Mouse (Mus musculus): ENCODE data around the gene Fam43a. TPM values are rescaled to one million over a fixed set of nuclear protein-coding genes. Genes with fewer than 3 reads are reported as not detected.

Fam43a gene
- polyA plus RNA-seq, 1 experiment from 2014 or later = 17.5 TPM

GRCm38 (mm10) chr16:30638586-30638985, 39.1 kb downstream of the Fam43a start:
- no peaks in the 10 kb centered on the region for H3K36me3 ChIP-seq
- no peaks in the 10 kb centered on the region for H3K27me3 ChIP-seq
- H3K4me2 ChIP-seq = no peak overlapping the region
- H3K4me1 ChIP-seq (replicated peaks) = no peaks in the 10 kb centered on the region
- H3K4me3 ChIP-seq = no peak overlapping the region
- no peak overlapping the region for H3K9ac ChIP-seq
- H3K9me3 ChIP-seq (replicated peaks) = no peaks in the 10 kb centered on the region
- no peak overlapping the region for H3K27ac ChIP-seq
- whole genome bisulfite sequencing = 87% methylated on average over 14 of the region's 14 CpGs
- ATAC-seq (replicated peaks; ENCODE audit: insufficient number of reproducible peaks, insufficient read depth, low FRiP score, low read depth) = no peak

GRCm38 (mm10) chr16:30640591-30640990, 41.1 kb downstream of the Fam43a start:
- no peak overlapping the region for H3K27ac ChIP-seq
- H3K9ac ChIP-seq = no peak overlapping the region
- WGBS = 80% methylated on average over 2 of the region's 2 CpGs
- H3K4me2 ChIP-seq = no peak overlapping the region
- no peak overlapping the region for H3K4me3 ChIP-seq
- H3K4me1 ChIP-seq (replicated peaks) = no peaks in the 10 kb centered on the region
- no peak for ATAC-seq (replicated peaks; ENCODE audit: insufficient number of reproducible peaks, insufficient read depth, low FRiP score, low read depth)
- H3K36me3 ChIP-seq = no peaks in the 10 kb centered on the region
- H3K9me3 ChIP-seq (replicated peaks) = no peaks in the 10 kb centered on the region
- no peaks in the 10 kb centered on the region for H3K27me3 ChIP-seq

GRCm38 (mm10) chr16:30641408-30641807, 41.9 kb downstream of the Fam43a start:
- no peaks in the 10 kb centered on the region for H3K4me1 ChIP-seq (replicated peaks)
- H3K27me3 ChIP-seq = no peaks in the 10 kb centered on the region
- no peaks in the 10 kb centered on the region for H3K36me3 ChIP-seq
- no peak overlapping the region for H3K4me2 ChIP-seq
- WGBS = 55% methylated on average over 4 of the region's 4 CpGs
- no peaks in the 10 kb centered on the region for H3K9me3 ChIP-seq (replicated peaks)
- no peak for ATAC-seq (replicated peaks; ENCODE audit: insufficient number of reproducible peaks, insufficient read depth, low FRiP score, low read depth)
- H3K9ac ChIP-seq = no peak overlapping the region
- H3K4me3 ChIP-seq = no peak overlapping the region
- H3K27ac ChIP-seq = no peak overlapping the region

GRCm38 (mm10) chr16:30642229-30642628, 42.7 kb downstream of the Fam43a start:
- no peaks in the 10 kb centered on the region for H3K4me1 ChIP-seq (replicated peaks)
- no peaks in the 10 kb centered on the region for H3K27me3 ChIP-seq
- H3K4me2 ChIP-seq = no peak overlapping the region
- H3K9ac ChIP-seq = no peak overlapping the region
- no peak overlapping the region for H3K4me3 ChIP-seq
- no peak for ATAC-seq (replicated peaks; ENCODE audit: insufficient number of reproducible peaks, insufficient read depth, low FRiP score, low read depth)
- no peaks in the 10 kb centered on the region for H3K9me3 ChIP-seq (replicated peaks)
- H3K27ac ChIP-seq = no peak overlapping the region
- H3K36me3 ChIP-seq = no peaks in the 10 kb centered on the region
- WGBS = 81% methylated on average over 3 of the region's 3 CpGs

GRCm38 (mm10) chr16:30644981-30645380, 45.5 kb downstream of the Fam43a start:
- H3K27ac ChIP-seq = no peak overlapping the region
- 95% methylated on average over 4 of the region's 4 CpGs for WGBS
- no peak overlapping the region for H3K4me2 ChIP-seq
- no peak overlapping the region for H3K9ac ChIP-seq
- no peaks in the 10 kb centered on the region for H3K9me3 ChIP-seq (replicated peaks)
- no peaks in the 10 kb centered on the region for H3K4me1 ChIP-seq (replicated peaks)
- no peaks in the 10 kb centered on the region for H3K36me3 ChIP-seq
- no peaks in the 10 kb centered on the region for H3K27me3 ChIP-seq
- H3K4me3 ChIP-seq = no peak overlapping the region
- no peak for ATAC-seq (replicated peaks; ENCODE audit: insufficient number of reproducible peaks, insufficient read depth, low FRiP score, low read depth)

GRCm38 (mm10) chr16:30645841-30646558, 46.5 kb downstream of the Fam43a start:
- 48% methylated on average over 9 of the region's 9 CpGs for WGBS
- Histone ChIP-seq H3K4me3 (no peak overlapping the region), H3K27me3 (no peaks in the 10 kb centered on the region), H3K4me1 (replicated peaks) (no peaks in the 10 kb centered on the region), H3K9me3 (replicated peaks) (no peaks in the 10 kb centered on the region), H3K9ac (no peak overlapping the region), H3K4me2 (no peak overlapping the region), H3K36me3 (no peaks in the 10 kb centered on the region), H3K27ac (no peak overlapping the region)
- no peak for ATAC-seq (replicated peaks; ENCODE audit: insufficient number of reproducible peaks, insufficient read depth, low FRiP score, low read depth)

GRCm38 (mm10) chr16:30646856-30647255, 47.3 kb downstream of the Fam43a start:
- Histone ChIP-seq H3K4me3 (no peak overlapping the region), H3K4me1 (replicated peaks) (no peaks in the 10 kb centered on the region), H3K9ac (no peak overlapping the region), H3K36me3 (no peaks in the 10 kb centered on the region), H3K9me3 (replicated peaks) (no peaks in the 10 kb centered on the region), H3K27me3 (no peaks in the 10 kb centered on the region), H3K4me2 (no peak overlapping the region), H3K27ac (no peak overlapping the region)
- WGBS = 69% methylated on average over 3 of the region's 3 CpGs
- ATAC-seq (replicated peaks; ENCODE audit: insufficient number of reproducible peaks, insufficient read depth, low FRiP score, low read depth) = no peak

GRCm38 (mm10) chr16:30651292-30651691, 51.8 kb downstream of the Fam43a start:
- H3K27ac ChIP-seq = no peak overlapping the region
- no peak for ATAC-seq (replicated peaks; ENCODE audit: insufficient number of reproducible peaks, insufficient read depth, low FRiP score, low read depth)
- H3K4me3 ChIP-seq = no peak overlapping the region
- WGBS = 82% methylated on average over 1 of the region's 1 CpGs
- no peak overlapping the region for H3K4me2 ChIP-seq
- no peaks in the 10 kb centered on the region for H3K36me3 ChIP-seq
- no peaks in the 10 kb centered on the region for H3K27me3 ChIP-seq
- no peaks in the 10 kb centered on the region for H3K4me1 ChIP-seq (replicated peaks)
- no peak overlapping the region for H3K9ac ChIP-seq
- no peaks in the 10 kb centered on the region for H3K9me3 ChIP-seq (replicated peaks)

Other genes starting within 250 kb of the Fam43a start
- gene Atp13a3, start 193.7 kb upstream of the Fam43a start, polyA plus RNA-seq (2015; fragmentation: Nextera tagmentation; extraction: Ambion mirVana) = 8.4 and 9.4 TPM in 2 replicates
- 19.3 and 22.2 TPM in 2 replicates for gene Tmem44, start 48.9 kb upstream of the Fam43a start, polyA plus RNA-seq (2015; fragmentation: Nextera tagmentation; extraction: Ambion mirVana)
- gene Lsg1, start 12.1 kb upstream of the Fam43a start, polyA plus RNA-seq (2015; fragmentation: Nextera tagmentation; extraction: Ambion mirVana) = 34.8 and 36.2 TPM in 2 replicates